Mouse (Mus musculus): ENCODE measurements around the gene Tyw1.

DNA sequence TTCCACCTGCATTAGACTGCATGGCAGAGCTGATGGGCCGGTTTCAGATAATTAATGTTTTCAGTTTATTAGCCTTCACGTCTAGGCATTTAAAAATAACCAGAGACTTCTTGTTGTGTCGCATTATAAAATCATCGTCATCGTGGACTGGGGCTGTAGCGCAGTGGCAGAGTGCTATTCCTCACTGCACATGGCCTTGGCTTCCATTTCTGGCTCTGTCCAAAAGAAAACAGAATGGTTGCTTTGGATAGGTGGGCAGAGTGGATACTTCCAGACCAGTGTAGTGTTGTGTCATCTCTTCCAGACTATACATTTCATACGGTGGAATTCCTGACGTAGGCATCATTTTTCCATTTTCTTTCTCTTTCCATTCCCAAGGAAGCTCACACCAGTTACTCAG lies 44.1 kb downstream of the Tyw1 start:
- TF ChIP-seq EP300 (IDR thresholded peaks at IDR 0.05; ENCODE audit: insufficient read depth, low read depth, low read length) (no peak), CTCF (IDR thresholded peaks at IDR 0.05) (no peak), POLR2A (IDR thresholded peaks at IDR 0.05; ENCODE audit: insufficient read depth, low read depth, low read length) (no peak)
